Mouse (Mus musculus) lung, postnatal 25 days (tissue): ENCODE data around the gene Sox15.
"Not testable (repeated sequence)": the region's sequence is repeated elsewhere in the genome, so short reads cannot be mapped to it uniquely, and the experiment has no call there.

Source experiments
- DNase-seq: peaks from one replicate; pipeline ENCODE4 v3.0.0; 2022; ENCODE audit warnings: low spot score

Gene Sox15

DNA sequence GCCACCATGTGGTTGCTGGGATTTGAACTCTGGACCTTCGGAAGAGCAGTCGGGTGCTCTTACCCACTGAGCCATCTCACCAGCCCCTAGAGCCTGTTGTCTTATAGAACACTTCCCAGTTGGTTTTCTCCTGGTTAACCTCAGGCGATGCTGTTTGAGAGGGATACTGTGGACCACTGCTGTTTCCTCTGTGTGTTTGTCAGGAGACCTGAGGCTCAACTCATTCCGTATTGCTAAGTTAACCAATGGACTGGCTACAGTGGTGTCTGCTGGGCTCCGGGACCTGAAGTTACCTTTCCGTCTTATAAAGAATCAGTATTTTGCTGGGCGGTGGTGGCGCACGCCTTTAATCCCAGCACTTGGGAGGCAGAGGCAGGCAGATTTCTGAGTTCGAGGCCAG is 47.8 kb downstream of the Sox15 start:
- DNase-seq = not testable (repeated sequence)

DNA sequence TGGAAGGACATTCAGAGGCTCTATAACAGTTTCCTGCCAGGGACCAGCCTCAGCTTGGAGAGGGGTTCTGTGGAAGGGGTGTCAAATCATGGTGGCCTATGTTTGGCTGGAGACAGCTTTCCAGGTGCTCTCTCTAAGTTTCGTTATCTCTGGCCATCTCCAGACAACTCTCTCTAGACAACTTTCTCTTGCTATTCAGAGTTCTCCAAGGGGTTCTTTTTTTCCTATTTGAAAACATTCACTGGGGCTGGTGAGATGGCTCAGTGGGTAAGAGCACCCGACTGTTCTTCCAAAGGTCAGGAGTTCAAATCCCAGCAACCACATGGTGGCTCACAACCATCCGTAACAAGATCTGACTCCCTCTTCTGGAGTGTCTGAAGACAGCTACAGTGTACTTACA is 48.3 kb downstream of the Sox15 start:
- not testable (repeated sequence) for DNase-seq

DNA sequence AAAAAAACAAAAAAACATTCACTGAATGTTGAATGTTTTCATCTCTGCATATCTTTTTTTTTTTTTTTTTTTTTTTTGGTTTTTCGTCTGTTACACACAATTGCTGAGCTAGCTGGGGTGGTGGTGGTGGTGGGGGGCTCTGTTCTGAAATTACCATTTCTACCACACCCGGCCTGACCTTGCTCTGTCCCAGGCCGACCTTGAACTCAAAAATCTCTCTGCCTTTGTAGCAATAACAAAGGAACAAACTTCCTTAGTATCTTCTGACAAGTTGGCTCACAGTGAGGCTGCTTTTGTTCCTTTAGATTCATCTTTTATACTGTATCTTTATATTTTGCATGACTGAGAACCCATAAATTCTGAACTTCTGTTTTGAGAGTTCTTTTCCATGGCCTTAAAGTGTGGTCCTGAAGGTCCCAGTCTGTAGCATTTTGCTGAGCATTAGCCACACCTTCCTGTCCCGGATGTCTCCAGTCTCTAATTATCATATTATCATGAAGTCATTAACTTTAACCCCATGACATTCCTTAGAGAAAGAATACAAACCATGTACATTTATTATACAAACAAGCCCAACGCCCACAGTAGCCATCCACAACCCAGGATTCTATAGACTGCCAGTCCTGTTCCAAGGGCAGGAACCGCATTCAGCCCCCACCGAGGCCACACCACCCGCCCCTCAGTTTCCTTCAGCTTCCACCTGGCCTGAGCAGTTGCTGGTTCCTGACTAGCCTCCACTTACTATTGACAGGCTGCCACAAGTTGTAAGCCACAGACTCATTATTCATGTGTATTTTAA is 48.9 kb downstream of the Sox15 start:
- no peak for DNase-seq

DNA sequence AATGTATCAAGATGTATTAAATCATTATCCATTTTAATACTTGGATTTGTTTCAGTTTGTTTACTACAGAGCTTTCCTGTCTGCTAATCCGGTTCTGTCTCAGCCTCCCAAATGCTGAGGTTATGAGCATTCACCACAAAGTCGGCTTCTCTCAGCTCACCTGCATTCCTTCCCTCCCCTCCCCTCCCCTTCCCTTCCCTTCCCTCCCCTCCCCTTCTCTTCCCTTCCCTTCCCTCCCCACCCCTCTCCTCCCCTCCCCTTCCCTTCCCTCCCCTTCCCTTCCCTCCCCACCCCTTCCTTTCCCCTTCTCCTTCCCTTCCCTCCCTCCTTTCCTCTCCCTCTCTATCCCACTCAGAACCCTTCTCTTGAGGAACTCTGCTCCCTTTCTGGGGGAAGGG is 49.5 kb downstream of the Sox15 start:
- no peak for DNase-seq
